In genomic region chr13:40899994-40900970, GRCm38 (mm10) we compare ENCODE assay signal across 11 mouse cellular contexts. TPM values are rescaled to one million over a fixed set of nuclear protein-coding genes. Genes with fewer than 3 reads are reported as not detected.
A peak's percentile ranks its signal among the peaks of the same experiment; 100 is the strongest.
DNase-seq lines count a peak whose midpoint lies in the region; ATAC-seq and TF ChIP-seq lines count a peak whose summit lies in the region.
"Had no signal": no experiment of that assay in that cellular context is flagged by ENCODE, and none has a peak within 500 bp of the region (broad histone marks: within the 10 kb centered on the region; RNA-seq: fewer than 3 reads in every experiment).

No protein-coding gene starts in this region.

- ATAC-seq in lung, embryonic 16.5 days (ENCODE audit: low read depth): peak; percentile 31; the same call in 1 of the 2 replicates
- ATAC-seq in embryonic facial prominence, embryonic 14.5 days (ENCODE audit: low read depth): peak; percentile 60
- peak; percentile 82 for ATAC-seq in neutrophil, adult 5-6 weeks (ENCODE audit: extremely low read depth, insufficient number of reproducible peaks, low FRiP score, poor library complexity, severe bottlenecking)

- H3K36me3 ChIP-seq in lung, embryonic 16.5 days (ENCODE audit: control insufficient read depth, insufficient read depth, low read length): no peaks in the 10 kb centered on the region
- H3K36me3 ChIP-seq in embryonic facial prominence, embryonic 14.5 days (ENCODE audit: control insufficient read depth, insufficient read depth, low read length): no peaks in the 10 kb centered on the region
- H3K36me3 ChIP-seq: liver, embryonic 15.5 days had no signal

- peaks cover 9% of the 10 kb centered on the region for H3K4me1 ChIP-seq in lung, embryonic 16.5 days (replicated peaks; ENCODE audit: control insufficient read depth, insufficient read depth, low read length)
- peaks cover 2% of the 10 kb centered on the region; the same call in 1 of the 2 replicates for H3K4me1 ChIP-seq in bone marrow, adult 2 months (ENCODE audit: control insufficient read depth, insufficient read depth, low read length)
- no peaks in the 10 kb centered on the region for H3K4me1 ChIP-seq in embryonic facial prominence, embryonic 14.5 days (ENCODE audit: control insufficient read depth, insufficient read depth, low read length)

- no peak for TF ChIP-seq POLR2A in bone marrow, adult 2 months (IDR thresholded peaks at IDR 0.05; ENCODE audit: borderline replicate concordance, control insufficient read depth, low read depth, low read length)

- no peak overlapping the region for H3K4me2 ChIP-seq in lung, embryonic 16.5 days (ENCODE audit: low read depth, low read length)
- H3K4me2 ChIP-seq in embryonic facial prominence, embryonic 14.5 days (ENCODE audit: low read depth, low read length): no peak overlapping the region
- H3K4me2 ChIP-seq: liver, embryonic 15.5 days had no signal

- H3K9ac ChIP-seq in lung, embryonic 16.5 days (ENCODE audit: low read length): no peak overlapping the region
- H3K9ac ChIP-seq in embryonic facial prominence, embryonic 14.5 days (ENCODE audit: low read depth, low read length): no peak overlapping the region
- H3K9ac ChIP-seq: liver, embryonic 15.5 days had no signal

- no peak for DNase-seq in lung, postnatal 36 days
- DNase-seq in embryonic facial prominence, embryonic 14.5 days (ENCODE audit: low spot score): peak; percentile 50
- no peak for DNase-seq in adrenal gland, postnatal 36 days
- DNase-seq in right cerebral cortex, postnatal 14 days: no peak
- DNase-seq: cerebellum, postnatal 14 days; gastrocnemius, postnatal 36 days; midbrain, embryonic 14.5 days had no signal

- no peaks in the 10 kb centered on the region for H3K27me3 ChIP-seq in lung, embryonic 16.5 days (ENCODE audit: control insufficient read depth, insufficient read depth, low read depth, low read length)
- no peaks in the 10 kb centered on the region for H3K27me3 ChIP-seq in embryonic facial prominence, embryonic 14.5 days (replicated peaks; ENCODE audit: control insufficient read depth, insufficient read depth, low read length)
- H3K27me3 ChIP-seq: liver, embryonic 15.5 days had no signal

- TF ChIP-seq CTCF in bone marrow, adult 2 months (IDR thresholded peaks at IDR 0.05; ENCODE audit: control insufficient read depth, insufficient read depth, low read length): no peak

- no peaks in the 10 kb centered on the region for H3K9me3 ChIP-seq in lung, embryonic 16.5 days (ENCODE audit: control insufficient read depth, low read length)
- H3K9me3 ChIP-seq in embryonic facial prominence, embryonic 14.5 days (ENCODE audit: control insufficient read depth, low read length): no peaks in the 10 kb centered on the region
- H3K9me3 ChIP-seq: liver, embryonic 15.5 days had no signal

- no peak overlapping the region; the same call in 1 of the 2 replicates for H3K27ac ChIP-seq in lung, embryonic 16.5 days (ENCODE audit: low read length)
- H3K27ac ChIP-seq in bone marrow, adult 2 months (ENCODE audit: control insufficient read depth, insufficient read depth, low read depth, low read length, poor library complexity): peak overlapping the region; percentile 54
- no peak overlapping the region for H3K27ac ChIP-seq in embryonic facial prominence, embryonic 14.5 days (replicated peaks; ENCODE audit: low read depth, low read length)
- H3K27ac ChIP-seq: liver, embryonic 15.5 days had no signal

- WGBS in lung, embryonic 16.5 days: 62% methylated on average over 15 of the region's 15 CpGs
- WGBS in bone marrow, adult 2 months: 47% methylated on average over 15 of the region's 15 CpGs
- 46% methylated on average over 15 of the region's 15 CpGs for WGBS in embryonic facial prominence, embryonic 14.5 days

- no peak overlapping the region for H3K4me3 ChIP-seq in lung, embryonic 16.5 days (ENCODE audit: low read length)
- no peak overlapping the region for H3K4me3 ChIP-seq in bone marrow, adult 2 months (replicated peaks; ENCODE audit: control insufficient read depth, low read depth, low read length)
- H3K4me3 ChIP-seq in embryonic facial prominence, embryonic 14.5 days (ENCODE audit: low read depth, low read length): no peak overlapping the region
- H3K4me3 ChIP-seq: liver, embryonic 15.5 days had no signal

RNA-seq across cellular contexts. Expression of gene Gcnt2, which starts 40.7 kb away (rescaled TPM):
- polyA plus RNA-seq in lung, embryonic 16.5 days (2015; fragmentation: Nextera tagmentation; extraction: Ambion mirVana): 4.3 and 4.5 TPM in 2 replicates
- polyA plus RNA-seq in bone marrow, adult 2 months (2011; ENCODE audit: insufficient read depth, insufficient read length, low replicate concordance, missing spikeins): 6.0 and 18.2 TPM in 2 replicates
- polyA plus RNA-seq in embryonic facial prominence, embryonic 14.5 days (2014; fragmentation: Nextera tagmentation; extraction: Ambion mirVana): 6.0 and 6.2 TPM in 2 replicates
- 329 and 353 TPM in 2 replicates for total RNA-seq in neutrophil, adult 5-6 weeks (2017)
- total RNA-seq in adrenal gland, postnatal 36 days (2021): 1 to 10 TPM; 6.0 to 9.1 TPM

Comparison
In these comparisons a context has a peak if more than half of its experiments do, and no peak if none do; other contexts are left out.
1. ATAC-seq: peak in every context shown above with its lines; median percentile 82 in neutrophil, adult 5-6 weeks; 60 in embryonic facial prominence, embryonic 14.5 days; 31 in lung, embryonic 16.5 days.